Mouse (Mus musculus) splenic B cell, adult 2 months (primary cell): ENCODE data around the gene Olfr1135.

Experiments
- DNase-seq: peaks from one replicate; pipeline ENCODE4 v3.0.0-alpha.2; 2011; ENCODE audit warnings: low read depth, low spot score
- H3K27me3 ChIP-seq: 2 replicates; pipeline ENCODE4 v1.6.1; 2012; ENCODE audit warnings: mild to moderate bottlenecking, low read length, moderate library complexity, mixed read lengths; ENCODE audit not compliant: control insufficient read depth, poor library complexity, insufficient read depth, severe bottlenecking
- H3K36me3 ChIP-seq: 2 replicates; pipeline ENCODE4 v1.6.1; 2012; ENCODE audit warnings: mild to moderate bottlenecking, low read length, moderate library complexity, mixed read lengths; ENCODE audit not compliant: control insufficient read depth, poor library complexity, insufficient read depth, severe bottlenecking

Gene Olfr1135

DNA sequence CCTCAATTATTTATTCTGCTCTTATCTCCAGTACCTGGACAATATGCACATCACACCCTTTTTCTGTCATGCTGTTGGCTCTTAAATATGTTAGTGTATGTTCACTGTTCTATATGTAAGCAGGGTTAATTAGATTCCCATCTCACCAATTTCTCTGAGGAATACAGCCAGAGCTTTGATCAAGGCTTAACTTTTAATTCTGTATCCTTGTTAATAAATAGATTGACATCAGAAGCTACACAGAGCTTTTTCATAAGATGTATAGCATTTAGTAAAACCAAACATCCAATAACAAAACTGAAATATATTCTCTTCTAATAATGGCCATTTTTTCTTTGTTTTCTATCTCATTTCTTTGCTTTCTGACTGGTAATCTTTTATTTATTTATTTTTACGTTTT lies at the start of gene Olfr1135:
Gene Olfr1135 (minus strand): TSS at position 101 of the 400 bp plus-strand sequence.
- Histone ChIP-seq H3K27me3 (no peaks in the 10 kb centered on the region), H3K36me3 (no peaks in the 10 kb centered on the region)
- DNase-seq = no peak

DNA sequence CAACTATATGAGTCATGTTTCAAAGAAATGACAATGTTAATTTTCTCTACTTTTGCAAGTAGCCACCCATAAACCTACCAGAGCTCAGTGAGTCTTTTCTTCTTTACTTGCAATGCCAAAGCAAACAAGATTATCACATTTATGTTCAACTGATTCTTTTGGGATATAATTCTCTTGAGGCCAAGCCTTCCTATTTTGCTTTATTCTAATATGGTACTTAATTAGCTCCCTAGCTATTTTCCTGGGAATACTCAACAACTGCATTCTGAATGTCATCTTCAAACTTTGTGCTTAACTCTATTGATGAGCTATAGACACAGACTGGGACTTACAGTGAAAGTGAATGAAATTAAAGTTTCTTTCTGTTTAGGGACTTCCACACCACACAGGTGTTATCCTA lies 39.6 kb upstream of the Olfr1135 start, which contains the start of gene Olfr1137:
Gene Olfr1137 (minus strand): TSS at position 101 of the 400 bp plus-strand sequence.
- no peaks in the 10 kb centered on the region for H3K36me3 ChIP-seq
- H3K27me3 ChIP-seq = no peaks in the 10 kb centered on the region
- DNase-seq = no peak

DNA sequence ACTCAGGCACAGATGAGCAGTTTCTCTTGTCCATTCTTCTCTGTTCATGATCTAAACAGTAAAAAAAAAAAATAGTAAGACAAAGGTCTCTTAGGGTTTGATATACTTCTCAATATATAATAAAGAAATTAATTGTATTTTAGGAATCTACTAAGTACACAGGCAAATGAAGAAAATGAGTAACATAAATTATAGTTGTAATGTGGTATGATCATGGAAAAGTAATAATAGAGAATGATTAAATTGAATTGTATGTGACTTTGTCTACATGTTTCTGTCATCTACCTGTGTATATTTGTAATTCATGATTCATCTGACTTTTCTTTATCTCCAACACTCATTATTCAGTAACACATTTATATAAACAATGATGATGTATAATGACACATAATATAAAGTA lies 20.4 kb upstream of the Olfr1135 start, which contains the start of gene Olfr1136:
Gene Olfr1136 (minus strand): TSS at position 101 of the 400 bp plus-strand sequence.
- no peak for DNase-seq
- Histone ChIP-seq H3K27me3 (no peaks in the 10 kb centered on the region), H3K36me3 (no peaks in the 10 kb centered on the region)

DNA sequence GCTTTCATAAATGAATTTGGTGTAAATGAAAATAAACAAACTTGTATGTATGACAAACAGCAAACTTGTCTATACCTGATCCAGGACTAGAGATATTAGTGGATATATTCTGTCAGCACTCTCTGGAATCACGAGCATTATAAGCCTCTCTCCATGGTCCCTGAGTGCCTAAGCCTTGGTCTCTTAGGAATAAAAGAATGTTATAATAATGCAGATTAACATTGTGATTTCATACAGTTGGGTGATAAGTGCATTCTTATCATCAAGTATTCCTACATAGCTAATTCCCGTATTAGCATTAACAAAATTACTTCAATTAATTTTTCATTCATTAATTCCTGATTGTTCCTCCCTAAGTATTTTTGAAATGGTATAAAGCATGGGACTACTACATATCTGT lies 15.1 kb downstream of the Olfr1135 start, which contains the start of gene Olfr1134:
Gene Olfr1134 (minus strand): TSS at position 101 of the 400 bp plus-strand sequence.
- Histone ChIP-seq H3K36me3 (no peaks in the 10 kb centered on the region), H3K27me3 (no peaks in the 10 kb centered on the region)
- DNase-seq = no peak

DNA sequence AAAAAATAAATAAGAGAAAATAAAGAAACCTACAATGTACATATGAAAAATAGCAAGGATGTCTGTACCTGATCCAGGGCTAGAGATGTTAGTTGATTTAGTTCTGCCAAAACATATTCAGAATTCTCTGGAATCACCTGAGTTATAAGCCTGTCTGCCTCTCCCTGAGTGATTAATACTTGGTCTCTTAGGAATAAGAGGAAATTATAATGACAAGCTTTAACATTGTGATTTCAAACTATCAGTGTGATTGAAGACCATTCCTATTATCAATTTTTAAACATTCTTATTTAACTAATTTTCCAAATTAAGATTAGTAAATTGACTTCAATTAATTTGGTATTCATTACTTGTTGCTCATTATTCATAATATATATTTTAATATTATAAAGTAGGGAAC lies 26.2 kb downstream of the Olfr1135 start, which contains the start of gene Olfr1133:
Gene Olfr1133 (minus strand): TSS at position 101 of the 400 bp plus-strand sequence.
- H3K27me3 ChIP-seq = no peaks in the 10 kb centered on the region
- no peaks in the 10 kb centered on the region for H3K36me3 ChIP-seq
- no peak for DNase-seq

DNA sequence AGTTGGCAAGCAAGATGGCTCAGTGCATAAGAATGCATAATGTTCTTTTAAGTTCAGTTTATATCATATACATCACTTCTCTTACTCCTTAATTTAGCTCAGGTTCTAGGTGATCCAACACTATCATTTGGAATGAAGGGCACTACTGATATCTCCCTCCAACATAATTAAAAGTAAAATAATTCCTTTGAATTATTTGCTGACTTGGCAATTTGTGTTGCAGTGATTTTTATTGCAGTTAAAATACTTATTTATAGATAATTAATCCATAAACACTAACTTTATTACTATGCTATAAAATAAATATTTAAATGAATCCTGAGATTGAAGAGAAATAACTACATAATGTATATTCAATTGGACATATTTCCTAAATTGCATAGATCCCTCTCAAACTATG lies 31.0 kb downstream of the Olfr1135 start:
- no peaks in the 10 kb centered on the region for H3K27me3 ChIP-seq
- no peaks in the 10 kb centered on the region for H3K36me3 ChIP-seq

DNA sequence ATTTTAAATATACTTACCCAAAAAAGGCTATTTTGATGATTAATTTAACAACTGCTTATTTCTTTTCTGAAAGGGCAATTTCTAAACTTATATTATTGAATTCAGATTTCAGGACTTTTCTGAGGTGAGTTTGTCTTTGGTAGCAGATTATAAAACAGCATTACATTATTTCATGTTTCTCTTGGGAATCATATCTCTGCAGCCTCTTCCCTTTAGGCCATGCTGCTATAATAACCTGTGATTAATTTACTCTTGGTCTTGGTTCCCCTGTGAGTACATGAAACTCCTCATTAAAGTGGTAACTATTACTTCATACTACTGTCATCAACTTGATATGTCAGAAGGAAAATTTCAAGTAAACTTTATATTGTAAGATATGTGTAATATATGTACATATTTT lies 36.0 kb downstream of the Olfr1135 start, which contains the start of gene Olfr1132:
Gene Olfr1132 (minus strand): TSS at position 101 of the 400 bp plus-strand sequence.
- DNase-seq = no peak
- no peaks in the 10 kb centered on the region for H3K27me3 ChIP-seq

More for the DNA sequence above, 31.0 kb downstream of the Olfr1135 start:
- no peak for DNase-seq

DNA sequence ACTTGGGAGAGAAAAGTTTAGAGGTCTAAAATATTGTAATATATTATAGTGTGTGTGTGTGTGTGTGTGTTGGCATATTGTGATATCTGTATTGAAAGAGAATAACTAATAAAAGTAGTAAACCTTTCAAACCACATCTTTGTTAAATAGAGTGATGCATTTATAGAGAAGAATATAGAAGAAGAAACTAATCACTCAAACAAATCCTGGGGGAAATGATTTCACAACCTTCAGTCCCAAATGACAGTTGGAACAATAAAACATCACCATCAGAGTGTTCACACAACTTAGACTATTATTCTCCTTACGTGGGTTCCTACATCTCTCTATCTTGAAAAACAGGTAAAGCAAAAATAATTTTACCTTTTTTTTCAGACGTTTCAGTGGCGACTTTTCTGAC lies 46.7 kb downstream of the Olfr1135 start, which contains the start of gene Olfr1131:
Gene Olfr1131 (plus strand): TSS at position 301 of the 400 bp plus-strand sequence.
- no peaks in the 10 kb centered on the region for H3K36me3 ChIP-seq
- H3K27me3 ChIP-seq = no peaks in the 10 kb centered on the region
- DNase-seq = no peak

More for the DNA sequence above, 36.0 kb downstream of the Olfr1135 start, which contains the start of gene Olfr1132:
- H3K36me3 ChIP-seq = no peaks in the 10 kb centered on the region
